Mouse (Mus musculus): ENCODE measurements at regions not wholly inside any gene's neighbourhood (a gene's known extent, or its start where the extent isn't known, plus 50 kb on each side); places are given as distances from the start of the nearest gene placed in this dataset.

DNA sequence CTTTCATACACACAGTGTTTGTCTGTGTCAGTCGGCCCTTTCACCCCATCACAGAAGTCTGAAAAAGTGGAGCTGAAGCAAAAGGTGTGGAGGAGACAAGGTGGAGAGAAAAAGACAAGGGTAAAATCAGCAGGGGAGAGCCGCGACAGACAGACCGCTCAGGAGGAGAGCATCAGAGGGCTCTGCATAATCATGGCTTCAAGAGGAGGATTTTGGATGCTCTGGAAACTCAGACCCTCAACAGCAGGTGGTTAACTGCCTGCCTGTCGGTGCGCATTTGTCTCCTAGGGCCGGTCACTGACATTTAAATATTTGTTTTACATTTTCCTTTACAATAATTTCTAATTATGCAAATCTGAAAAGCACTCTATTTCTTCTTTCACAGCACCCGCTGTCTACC lies 100.6 kb upstream of the Zfp42 start:
- in situ Hi-C loops (cut with MboI, MseI), result loop anchor here (10.0 kb wide), 1 partner anchor 1353 kb away; no protein-coding TSS in a partner anchor

- in situ Hi-C loops (cut with MboI, MseI), result no loop called here
These were observed 86.3 kb upstream of the Zfp42 start for GRCm38 (mm10) chr8:43393044-43393443.

DNA sequence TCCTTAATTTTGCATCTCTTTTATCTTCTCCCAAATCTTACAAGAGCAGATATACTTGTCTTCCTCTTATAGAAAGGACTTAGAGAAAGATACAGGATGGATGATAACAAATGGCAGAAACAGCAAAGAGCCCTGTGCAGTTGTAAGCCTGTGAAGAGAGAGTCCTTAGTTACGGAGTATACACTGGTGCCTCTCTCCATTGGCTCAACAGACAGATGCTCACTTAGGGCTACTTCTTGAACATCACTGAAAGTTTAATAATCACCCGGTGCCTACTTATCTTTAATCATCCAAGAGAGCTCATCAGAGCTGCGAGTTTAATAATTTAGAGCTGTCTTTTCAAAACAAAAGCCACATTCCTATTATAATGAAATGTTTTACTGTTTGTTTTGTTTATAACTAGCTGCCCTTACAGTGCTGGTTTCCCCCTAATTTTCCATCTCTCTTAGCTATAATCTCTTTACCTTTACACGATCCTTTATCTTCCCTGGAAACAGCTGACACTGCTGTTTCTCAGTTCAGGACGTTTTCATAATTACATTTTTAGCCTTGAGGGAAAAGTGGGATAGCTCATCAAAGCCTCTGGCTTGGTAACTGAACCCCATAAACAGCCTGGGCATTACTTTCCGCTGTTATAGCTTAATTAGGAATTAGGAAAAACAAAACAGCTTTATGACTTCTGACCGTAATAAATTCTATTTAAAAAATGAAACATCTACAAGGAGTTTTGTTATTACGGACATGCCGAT lies 83.8 kb upstream of the Zfp42 start:
- in situ Hi-C loops (cut with MboI, MseI), result no loop called here
